Mouse (Mus musculus): ENCODE results near the gene Mblac2.

GRCm38 (mm10) chr13:81713896-81714295, 2.8 kb downstream of the Mblac2 start:
- TF ChIP-seq GATA1 (IDR thresholded peaks at IDR 0.05; ENCODE audit: low read length): no peak
- TF ChIP-seq TAL1 (IDR thresholded peaks at IDR 0.05; ENCODE audit: low read length): no peak

All from erythroblast, embryonic 14.5 days (primary cell).